Mouse (Mus musculus): ENCODE measurements around the gene Stk32c. TPM values are rescaled to one million over a fixed set of nuclear protein-coding genes. Genes with fewer than 3 reads are reported as not detected.

The Stk32c gene
- polyA plus RNA-seq, 1 experiment from 2014 or later: 0.65 TPM

DNA sequence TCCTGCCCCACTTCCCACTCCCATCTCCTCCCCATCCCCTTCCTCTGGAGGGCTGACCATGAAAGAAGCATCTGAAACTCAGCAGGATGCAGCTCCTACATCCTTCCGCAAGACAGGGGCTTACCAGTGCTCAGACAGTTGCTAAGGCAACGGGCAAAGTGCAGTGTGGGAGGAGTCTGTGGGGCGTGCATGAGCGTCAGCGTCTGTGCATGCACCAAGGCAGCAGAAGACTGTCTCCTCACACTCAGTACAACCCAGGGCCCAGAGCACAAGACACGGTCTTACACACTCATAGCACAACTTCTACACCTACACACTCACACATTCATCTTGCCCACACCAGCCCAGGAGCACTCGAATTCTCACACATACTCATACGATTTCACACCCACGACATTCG, 62.0 kb downstream of the Stk32c start:
- Histone ChIP-seq H3K9me3 (replicated peaks) (no peaks in the 10 kb centered on the region), H3K9ac (no peak overlapping the region), H3K4me2 (replicated peaks) (peak overlapping the region; percentile 25), H3K4me1 (peaks cover 29% of the 10 kb centered on the region), H3K4me3 (no peak overlapping the region), H3K27ac (peak overlapping the region; percentile 62), H3K27me3 (peaks cover 7% of the 10 kb centered on the region; the same call in 1 of the 2 replicates), H3K36me3 (no peaks in the 10 kb centered on the region)
- 30% methylated on average over 10 of the region's 10 CpGs for WGBS
- ATAC-seq (ENCODE audit: low FRiP score): peak; percentile 85

DNA sequence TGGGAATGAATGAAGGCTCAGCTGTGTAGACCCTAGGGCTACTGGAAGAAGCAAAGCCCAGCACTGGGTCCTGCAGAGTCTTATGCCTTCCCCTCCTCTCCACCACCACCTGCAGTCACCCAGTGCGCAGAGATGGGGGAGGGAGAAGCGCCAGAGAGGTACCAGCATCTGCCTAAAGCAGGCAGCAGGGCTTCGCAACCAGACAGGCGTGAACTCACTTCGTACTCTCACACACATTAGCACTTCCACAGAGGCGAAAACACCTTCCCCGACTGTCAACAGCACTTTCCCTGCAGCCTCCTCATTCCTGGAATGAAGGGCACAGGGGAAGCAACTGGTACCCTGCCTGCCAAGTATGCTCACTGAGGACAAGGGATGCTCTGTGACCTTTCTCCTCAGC, 63.7 kb downstream of the Stk32c start:
- no peak overlapping the region for H3K9ac ChIP-seq
- no peak for ATAC-seq (ENCODE audit: low FRiP score)
- H3K4me1 ChIP-seq: peaks cover 34% of the 10 kb centered on the region
- no peak overlapping the region for H3K27ac ChIP-seq
- no peak overlapping the region for H3K4me2 ChIP-seq (replicated peaks)
- 42% methylated on average over 7 of the region's 7 CpGs for WGBS
- H3K4me3 ChIP-seq: no peak overlapping the region
- no peaks in the 10 kb centered on the region for H3K36me3 ChIP-seq
- H3K9me3 ChIP-seq (replicated peaks): no peaks in the 10 kb centered on the region
- peaks cover 7% of the 10 kb centered on the region; the same call in 1 of the 2 replicates for H3K27me3 ChIP-seq

DNA sequence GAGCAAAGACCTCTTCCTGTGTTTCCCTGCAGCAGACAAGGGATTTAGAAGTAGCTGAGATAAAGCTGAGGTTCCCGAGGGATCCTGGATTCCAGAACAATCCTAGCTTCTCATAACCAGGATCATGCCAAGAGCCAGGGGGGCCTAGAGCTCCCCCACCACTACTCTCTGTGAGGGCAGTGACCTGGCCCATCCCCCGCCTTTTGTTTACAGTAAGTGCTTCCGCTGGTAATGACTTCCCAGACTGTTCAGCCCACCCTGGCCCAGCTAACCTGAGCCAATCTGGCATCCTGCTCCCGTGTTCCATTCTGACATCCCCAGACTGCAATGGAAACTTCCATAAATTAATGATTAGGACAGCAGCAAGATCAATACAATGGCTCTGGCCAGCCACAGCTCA, 65.7 kb downstream of the Stk32c start:
- no peak overlapping the region for H3K4me2 ChIP-seq (replicated peaks)
- H3K27me3 ChIP-seq: peaks cover 13% of the 10 kb centered on the region; the same call in 1 of the 2 replicates
- WGBS: 48% methylated on average over 4 of the region's 4 CpGs
- H3K9me3 ChIP-seq (replicated peaks): no peaks in the 10 kb centered on the region
- H3K27ac ChIP-seq: peak overlapping the region; percentile 40; the same call in 1 of the 2 replicates
- no peak overlapping the region for H3K9ac ChIP-seq
- H3K4me3 ChIP-seq: no peak overlapping the region
- no peaks in the 10 kb centered on the region for H3K36me3 ChIP-seq
- no peak; the same call in 1 of the 2 replicates for ATAC-seq (ENCODE audit: low FRiP score)
- peaks cover 34% of the 10 kb centered on the region for H3K4me1 ChIP-seq

DNA sequence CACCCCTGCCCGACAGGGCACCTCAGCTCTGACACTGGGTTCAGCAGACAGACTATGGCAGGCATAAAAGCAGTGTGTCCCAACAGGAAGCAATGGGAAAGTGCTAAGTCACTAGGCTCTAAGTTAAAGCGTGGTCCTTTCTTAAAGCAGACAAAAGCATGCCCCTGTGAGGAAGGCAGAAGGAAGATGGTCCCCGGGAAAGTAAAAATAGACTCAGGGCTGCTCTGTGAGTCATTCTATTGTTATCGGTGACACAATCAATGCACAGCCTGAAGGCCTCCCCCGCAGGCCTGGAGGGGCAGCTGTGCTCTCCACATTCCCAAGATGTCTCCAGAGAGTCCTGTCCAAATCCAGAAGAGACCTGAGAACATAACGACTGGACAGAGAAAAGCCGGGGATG, 67.2 kb downstream of the Stk32c start:
- Histone ChIP-seq H3K27ac (no peak overlapping the region), H3K4me3 (no peak overlapping the region), H3K9ac (peak overlapping the region; percentile 27; the same call in 1 of the 2 replicates), H3K4me1 (peaks cover 33% of the 10 kb centered on the region), H3K27me3 (peaks cover 20% of the 10 kb centered on the region), H3K9me3 (replicated peaks) (no peaks in the 10 kb centered on the region), H3K36me3 (no peaks in the 10 kb centered on the region), H3K4me2 (replicated peaks) (no peak overlapping the region)
- ATAC-seq (ENCODE audit: low FRiP score): no peak
- 23% methylated on average over 7 of the region's 7 CpGs for whole genome bisulfite sequencing

DNA sequence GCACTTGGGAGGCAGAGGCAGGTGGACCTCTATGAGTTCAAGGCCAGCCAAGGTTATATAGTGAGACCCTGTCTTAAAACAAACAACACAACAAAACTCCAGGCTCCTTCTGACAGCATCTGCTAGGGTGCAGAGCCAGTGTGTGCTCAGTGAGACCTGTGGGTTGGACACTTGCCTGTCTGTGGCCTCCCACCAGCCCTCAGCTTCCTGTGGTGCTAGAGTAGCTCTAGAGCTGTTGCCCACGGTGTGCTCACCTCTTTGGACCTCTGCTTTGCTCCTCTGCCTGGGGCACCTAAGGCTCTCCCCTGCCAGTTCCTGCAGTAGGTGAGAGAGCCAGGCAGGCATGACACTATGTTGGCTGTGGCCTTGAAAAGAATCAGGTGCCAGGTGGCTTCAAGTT, 69.3 kb downstream of the Stk32c start:
- no peak overlapping the region for H3K4me3 ChIP-seq
- H3K27ac ChIP-seq: no peak overlapping the region
- WGBS: 71% methylated on average over 1 of the region's 1 CpGs
- no peak overlapping the region for H3K9ac ChIP-seq
- peaks cover 40% of the 10 kb centered on the region for H3K4me1 ChIP-seq
- H3K9me3 ChIP-seq (replicated peaks): no peaks in the 10 kb centered on the region
- H3K27me3 ChIP-seq: peaks cover 17% of the 10 kb centered on the region
- no peaks in the 10 kb centered on the region for H3K36me3 ChIP-seq
- H3K4me2 ChIP-seq (replicated peaks): no peak overlapping the region
- ATAC-seq (ENCODE audit: low FRiP score): no peak

DNA sequence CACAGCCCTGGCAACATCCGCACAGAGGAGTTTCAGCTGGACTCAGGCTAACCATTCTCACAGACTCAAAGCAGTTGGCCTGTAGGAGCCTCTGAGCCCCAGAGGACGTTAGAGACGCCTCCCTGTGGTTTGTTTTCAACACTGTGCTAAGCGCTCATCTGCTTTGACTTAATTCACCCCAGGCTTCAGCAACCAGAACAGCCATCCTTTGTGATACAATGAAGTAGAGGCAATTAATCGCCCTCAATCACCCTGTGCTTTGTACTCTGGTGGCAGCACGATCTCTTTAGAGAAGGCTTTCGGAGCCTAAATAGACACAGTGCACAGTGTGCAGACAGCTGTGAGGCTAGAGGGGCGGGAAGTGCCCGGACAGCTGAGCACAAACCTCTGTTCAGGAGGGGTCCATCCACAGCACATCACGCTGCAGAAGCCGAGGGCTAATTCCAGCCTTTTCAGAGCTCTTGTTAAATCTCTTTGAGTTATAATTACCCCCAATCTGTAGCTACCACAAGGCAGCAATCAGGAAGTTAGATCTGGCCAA, 73.1 kb downstream of the Stk32c start:
- Histone ChIP-seq H3K27me3 (peaks cover 13% of the 10 kb centered on the region), H3K9ac (no peak overlapping the region), H3K27ac (peak overlapping the region; percentile 30), H3K4me1 (peaks cover 43% of the 10 kb centered on the region), H3K4me2 (replicated peaks) (peak overlapping the region; percentile 12; the same call in 1 of the 2 replicates), H3K9me3 (replicated peaks) (no peaks in the 10 kb centered on the region), H3K4me3 (no peak overlapping the region), H3K36me3 (no peaks in the 10 kb centered on the region)
- ATAC-seq (ENCODE audit: low FRiP score): peak; percentile 81
- 3% methylated on average over 11 of the region's 11 CpGs for WGBS

DNA sequence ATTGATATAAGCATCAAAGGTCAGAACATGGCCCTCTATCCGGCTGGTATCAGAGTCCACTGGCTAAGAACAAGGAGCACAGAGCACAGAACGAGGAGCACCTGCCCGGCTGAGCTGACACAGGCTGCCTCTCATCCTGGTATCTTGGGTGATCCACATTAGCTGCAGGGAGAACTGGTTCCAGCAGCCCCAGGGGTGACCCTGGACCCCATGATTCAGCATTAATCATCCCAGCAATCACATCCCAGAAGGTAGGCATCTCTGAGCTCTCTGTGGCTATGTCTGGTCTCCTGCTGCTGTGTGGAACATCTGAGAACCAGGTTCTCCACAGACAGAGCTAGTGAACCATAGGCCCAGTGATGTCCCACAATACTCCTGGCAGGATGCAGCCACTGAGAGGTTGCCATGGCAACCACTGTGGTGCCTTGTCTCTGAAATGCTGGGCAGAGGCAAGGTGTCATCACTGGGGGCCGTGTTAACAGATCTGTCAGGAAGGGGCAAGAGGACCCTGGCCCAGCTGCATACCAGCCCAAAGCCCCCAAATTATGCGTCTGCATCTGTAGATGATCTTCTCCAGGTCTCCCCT, 76.1 kb downstream of the Stk32c start:
- no peak overlapping the region for H3K4me3 ChIP-seq
- no peak overlapping the region for H3K4me2 ChIP-seq (replicated peaks)
- H3K27me3 ChIP-seq: peaks cover 5% of the 10 kb centered on the region
- no peak overlapping the region for H3K27ac ChIP-seq
- WGBS: 67% methylated on average over 5 of the region's 5 CpGs
- H3K9me3 ChIP-seq (replicated peaks): no peaks in the 10 kb centered on the region
- no peak overlapping the region for H3K9ac ChIP-seq
- H3K36me3 ChIP-seq: no peaks in the 10 kb centered on the region
- H3K4me1 ChIP-seq: peaks cover 43% of the 10 kb centered on the region
- no peak for ATAC-seq (ENCODE audit: low FRiP score)

DNA sequence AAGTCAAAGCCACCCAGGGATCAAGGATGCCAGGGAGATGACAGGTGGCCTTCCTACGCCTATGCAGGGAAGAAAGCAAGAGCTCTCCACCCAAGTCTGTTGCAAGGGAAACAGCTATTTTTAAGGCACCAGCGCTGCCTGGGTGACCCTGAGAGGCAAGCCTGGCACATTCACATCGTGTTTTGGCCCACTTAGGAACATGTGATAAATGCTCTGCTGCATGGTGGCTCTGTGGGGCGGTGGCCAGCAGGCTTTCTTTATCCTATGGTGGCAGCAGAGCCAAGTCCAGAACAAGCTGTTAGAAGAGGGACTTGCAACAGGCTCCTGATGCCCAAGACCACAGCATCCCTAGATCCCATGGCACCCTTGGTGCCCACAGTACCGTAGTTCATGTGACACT, 77.9 kb downstream of the Stk32c start:
- no peak for ATAC-seq (ENCODE audit: low FRiP score)
- H3K4me1 ChIP-seq: peaks cover 46% of the 10 kb centered on the region
- no peak overlapping the region for H3K9ac ChIP-seq
- H3K27ac ChIP-seq: no peak overlapping the region
- no peak overlapping the region for H3K4me2 ChIP-seq (replicated peaks)
- H3K36me3 ChIP-seq: no peaks in the 10 kb centered on the region
- H3K4me3 ChIP-seq: no peak overlapping the region
- no peaks in the 10 kb centered on the region for H3K9me3 ChIP-seq (replicated peaks)
- WGBS: 87% methylated on average over 5 of the region's 5 CpGs
- H3K27me3 ChIP-seq: no peaks in the 10 kb centered on the region

DNA sequence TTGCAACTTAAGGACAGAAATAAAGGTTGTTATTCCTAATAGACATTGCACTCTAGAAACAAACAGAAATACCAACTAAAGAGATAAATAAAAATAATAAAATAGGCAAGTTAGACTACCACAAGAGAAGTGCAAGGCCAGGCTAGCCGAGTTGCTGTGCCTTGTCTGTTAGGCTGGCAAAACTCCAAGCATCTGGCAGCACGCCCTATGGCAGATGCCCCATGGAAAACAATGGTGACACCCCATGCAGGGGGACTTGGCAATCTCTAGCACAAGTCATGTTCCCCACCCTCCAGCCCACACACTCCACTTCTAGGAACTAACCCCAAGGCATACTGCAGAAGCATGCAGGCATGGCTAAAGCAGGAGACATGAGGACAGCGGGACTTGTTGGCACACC, 79.7 kb downstream of the Stk32c start:
- H3K4me2 ChIP-seq (replicated peaks): no peak overlapping the region
- peaks cover 41% of the 10 kb centered on the region for H3K4me1 ChIP-seq
- H3K9ac ChIP-seq: no peak overlapping the region
- no peaks in the 10 kb centered on the region for H3K9me3 ChIP-seq (replicated peaks)
- H3K27ac ChIP-seq: no peak overlapping the region
- H3K27me3 ChIP-seq: no peaks in the 10 kb centered on the region; the same call in 1 of the 2 replicates
- H3K36me3 ChIP-seq: no peaks in the 10 kb centered on the region
- no peak overlapping the region for H3K4me3 ChIP-seq
- no peak for ATAC-seq (ENCODE audit: low FRiP score)
- 82% methylated on average over 3 of the region's 3 CpGs for WGBS

DNA sequence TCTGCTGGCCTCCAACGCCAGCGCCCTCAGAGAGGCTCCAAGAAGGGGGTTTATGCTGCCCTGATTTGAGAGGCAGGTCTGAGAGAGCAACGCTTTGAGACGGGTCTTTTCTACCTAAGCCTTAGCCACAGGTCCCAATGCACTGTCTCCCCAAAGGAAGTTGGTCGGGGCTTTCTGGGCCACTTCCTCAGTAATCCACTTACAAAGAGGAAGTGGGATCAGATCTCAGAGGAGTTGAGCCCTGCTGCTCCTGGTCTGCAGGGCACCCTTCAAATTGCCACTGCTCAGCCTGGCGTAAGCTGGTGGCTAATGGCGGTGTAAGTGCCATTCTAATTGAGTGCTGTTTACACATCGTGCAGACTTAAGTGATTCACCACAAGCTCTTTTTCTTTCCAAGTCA, 81.6 kb downstream of the Stk32c start:
- H3K4me2 ChIP-seq (replicated peaks): no peak overlapping the region
- H3K36me3 ChIP-seq: no peaks in the 10 kb centered on the region
- no peak overlapping the region for H3K4me3 ChIP-seq
- no peak overlapping the region for H3K27ac ChIP-seq
- H3K9ac ChIP-seq: no peak overlapping the region
- H3K9me3 ChIP-seq (replicated peaks): no peaks in the 10 kb centered on the region
- no peak for ATAC-seq (ENCODE audit: low FRiP score)
- WGBS: 79% methylated on average over 8 of the region's 8 CpGs
- no peaks in the 10 kb centered on the region; the same call in 1 of the 2 replicates for H3K27me3 ChIP-seq
- peaks cover 32% of the 10 kb centered on the region for H3K4me1 ChIP-seq

DNA sequence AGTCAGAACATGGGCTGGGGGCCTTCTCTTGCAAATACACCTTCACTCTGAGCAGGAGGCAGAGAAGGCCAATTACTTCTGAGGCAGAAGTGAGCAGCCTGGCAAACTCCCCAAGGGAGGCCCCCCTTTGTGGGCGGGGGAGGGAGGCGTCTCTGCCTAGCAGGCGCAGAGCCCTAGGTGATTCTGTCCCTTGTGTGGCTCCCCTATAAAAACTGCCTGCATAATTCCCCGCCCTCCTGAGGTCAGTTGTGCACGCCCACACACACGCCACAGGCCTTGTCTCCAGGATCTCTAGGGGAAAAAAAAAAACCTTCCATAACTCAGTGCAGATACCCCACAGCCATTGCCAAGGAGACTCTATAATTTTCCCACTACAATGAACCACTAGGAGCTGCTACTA, 82.7 kb downstream of the Stk32c start:
- no peak for ATAC-seq (ENCODE audit: low FRiP score)
- Histone ChIP-seq H3K36me3 (no peaks in the 10 kb centered on the region), H3K27ac (no peak overlapping the region), H3K4me3 (no peak overlapping the region), H3K4me2 (replicated peaks) (no peak overlapping the region), H3K4me1 (peaks cover 23% of the 10 kb centered on the region), H3K9ac (no peak overlapping the region), H3K27me3 (no peaks in the 10 kb centered on the region; the same call in 1 of the 2 replicates), H3K9me3 (replicated peaks) (no peaks in the 10 kb centered on the region)
- WGBS: 33% methylated on average over 6 of the region's 6 CpGs

DNA sequence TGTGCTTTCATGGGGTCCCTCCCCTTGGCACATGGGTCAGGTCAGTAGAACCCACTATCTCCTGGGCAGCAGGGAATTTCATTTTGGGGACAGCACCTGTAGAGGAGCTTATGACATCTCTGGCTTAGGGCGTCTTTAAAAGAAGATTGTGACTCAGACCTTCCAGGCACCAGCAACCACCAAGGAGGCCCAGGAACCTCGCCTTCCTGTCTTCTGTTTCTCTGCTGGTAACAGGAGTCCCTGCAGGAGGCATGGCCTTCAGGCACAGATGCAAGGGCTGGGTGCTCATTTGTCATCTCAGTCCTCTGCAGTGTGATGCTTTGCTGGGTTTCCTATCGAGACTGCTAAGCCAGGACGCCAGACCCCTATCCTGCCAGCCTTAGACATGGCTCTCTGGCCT, 84.1 kb downstream of the Stk32c start:
- 79% methylated on average over 4 of the region's 4 CpGs for WGBS
- Histone ChIP-seq H3K4me2 (replicated peaks) (no peak overlapping the region), H3K4me3 (no peak overlapping the region), H3K27me3 (no peaks in the 10 kb centered on the region; the same call in 1 of the 2 replicates), H3K9me3 (replicated peaks) (no peaks in the 10 kb centered on the region), H3K27ac (no peak overlapping the region), H3K36me3 (no peaks in the 10 kb centered on the region), H3K9ac (no peak overlapping the region), H3K4me1 (peaks cover 23% of the 10 kb centered on the region)
- no peak for ATAC-seq (ENCODE audit: low FRiP score)

DNA sequence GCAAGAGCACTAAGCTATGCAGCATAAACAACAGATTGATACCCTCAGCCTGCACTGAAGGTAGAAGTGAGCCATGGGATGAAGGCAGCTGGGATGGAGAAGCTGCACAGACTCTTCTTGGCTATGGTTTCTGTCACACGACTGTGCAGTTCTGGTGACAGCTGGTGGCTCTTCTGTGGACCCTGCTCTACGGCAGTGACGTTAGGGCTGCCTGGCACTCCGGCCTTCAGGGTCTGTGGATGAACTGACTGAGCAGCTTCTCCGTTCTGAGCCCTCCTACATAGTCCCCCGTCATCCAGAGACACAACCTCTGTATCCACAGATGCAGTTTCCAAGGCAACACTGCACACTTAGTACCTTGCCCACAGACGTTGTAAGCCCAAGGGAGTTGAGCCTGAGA, 86.6 kb downstream of the Stk32c start:
- H3K4me2 ChIP-seq (replicated peaks): no peak overlapping the region
- H3K36me3 ChIP-seq: no peaks in the 10 kb centered on the region
- H3K9me3 ChIP-seq (replicated peaks): no peaks in the 10 kb centered on the region
- WGBS: 82% methylated on average over 7 of the region's 7 CpGs
- H3K4me1 ChIP-seq: peaks cover 20% of the 10 kb centered on the region
- no peak overlapping the region for H3K27ac ChIP-seq
- ATAC-seq (ENCODE audit: low FRiP score): no peak
- no peak overlapping the region for H3K4me3 ChIP-seq
- H3K9ac ChIP-seq: no peak overlapping the region
- H3K27me3 ChIP-seq: no peaks in the 10 kb centered on the region; the same call in 1 of the 2 replicates
